Mouse (Mus musculus) midbrain, embryonic 14.5 days (tissue): ENCODE measurements around the gene Gm10600. TPM values are rescaled to one million over a fixed set of nuclear protein-coding genes. Genes with fewer than 3 reads are reported as not detected.
"Not testable (repeated sequence)": the region's sequence is repeated elsewhere in the genome, so short reads cannot be mapped to it uniquely, and the experiment has no call there.

Source experiments
- ATAC-seq: fragments of 200-750 bp; cut with Nextera tagmentation; 2 replicates; pipeline ENCODE4 v1.8.0; 2017; ENCODE audit warnings: moderate number of reproducible peaks, moderate library complexity; ENCODE audit not compliant: low FRiP score, low TSS enrichment
- DNase-seq: peaks from one replicate; pipeline ENCODE4 v3.0.0-alpha.2; 2015
- H3K27ac ChIP-seq: fragments of 300-500 bp; sonication (generic); replicated peaks from 2 replicates; pipeline ENCODE4 v1.5.1; 2014; ENCODE audit warnings: mild to moderate bottlenecking, low read depth, low read length, moderate library complexity
- H3K27me3 ChIP-seq: fragments of 300-500 bp; sonication (generic); 2 replicates; pipeline ENCODE4 v1.6.1; 2014; ENCODE audit warnings: low read length, control low read depth, mixed read lengths; ENCODE audit not compliant: control insufficient read depth, insufficient read depth
- H3K36me3 ChIP-seq: fragments of 300-500 bp; sonication (generic); 2 replicates; pipeline ENCODE4 v1.6.1; 2014; ENCODE audit warnings: low read length, control low read depth; ENCODE audit not compliant: control insufficient read depth, insufficient read depth
- H3K4me1 ChIP-seq: fragments of 300-500 bp; sonication (generic); 2 replicates; pipeline ENCODE4 v1.6.1; 2014; ENCODE audit warnings: mild to moderate bottlenecking, antibody characterized with exemption, low read length, control low read depth; ENCODE audit not compliant: control insufficient read depth, insufficient read depth
- H3K4me2 ChIP-seq: fragments of 300-500 bp; sonication (generic); 2 replicates; pipeline ENCODE4 v1.6.1; 2014; ENCODE audit warnings: mild to moderate bottlenecking, low read length, moderate library complexity
- H3K4me3 ChIP-seq: fragments of 300-500 bp; sonication (generic); replicated peaks from 2 replicates; pipeline ENCODE4 v1.5.1; 2014; ENCODE audit warnings: low read depth, low read length
- H3K9ac ChIP-seq: fragments of 300-500 bp; sonication (generic); replicated peaks from 2 replicates; pipeline ENCODE4 v1.6.1; 2014; ENCODE audit warnings: mild to moderate bottlenecking, low read length, moderate library complexity
- H3K9me3 ChIP-seq: fragments of 300-500 bp; sonication (generic); 2 replicates; pipeline ENCODE4 v1.6.1; 2016; ENCODE audit warnings: low read length, control low read depth, mixed read lengths; ENCODE audit not compliant: control insufficient read depth
- WGBS: fragments of 180-500 bp; shearing (Covaris S2); extraction: QIAGEN DNeasy Blood & Tissue Kit; methylation state at CpG from one replicate; pipeline ENCODE4 v1.1.7; 2014; 5-methylcytosine and 5-hydroxymethylcytosine counted together
- polyA plus RNA-seq: library from polyadenylated mRNA; unstranded; fragments of >200 nt; fragmentation: Nextera tagmentation; extraction: Ambion mirVana; gene quantifications from 2 replicates; pipeline ENCODE4 v1.2.1, GENCODE M21; 2014

The Gm10600 gene
- polyA plus RNA-seq, result not detected in 2 replicates

GRCm38 (mm10) chr4:42240339-42240738 lies at the start of gene Gm10600:
Gm10600 (plus strand) TSS chr4:42240639.
- DNase-seq, H3K36me3 ChIP-seq, H3K4me1 ChIP-seq, H3K4me3 ChIP-seq, H3K4me2 ChIP-seq, H3K9me3 ChIP-seq, H3K27ac ChIP-seq, ATAC-seq, H3K27me3 ChIP-seq, H3K9ac ChIP-seq: not testable (repeated sequence)
- no CpG with 5 or more reads among the region's 4 CpGs for WGBS

GRCm38 (mm10) chr4:42255467-42255866 lies 15.0 kb downstream of the Gm10600 start, which contains the start of gene Ccl21b:
Ccl21b (plus strand) TSS chr4:42255767.
- WGBS, result no CpG with 5 or more reads among the region's 5 CpGs
- ATAC-seq, H3K9me3 ChIP-seq, H3K4me3 ChIP-seq, H3K4me2 ChIP-seq, H3K36me3 ChIP-seq, H3K27me3 ChIP-seq, H3K9ac ChIP-seq, H3K4me1 ChIP-seq, H3K27ac ChIP-seq, DNase-seq: not testable (repeated sequence)

Other genes starting within 250 kb of the Gm10600 start
- gene Gm21093, start 205.9 kb upstream of the Gm10600 start, polyA plus RNA-seq, result 0.91 and 2.6 TPM in 2 replicates
- not detected in 2 replicates for gene Gm3893, start 149.4 kb upstream of the Gm10600 start, polyA plus RNA-seq
- not detected in 2 replicates for gene Gm13304, start 125.8 kb upstream of the Gm10600 start, polyA plus RNA-seq
- 2.0 and 4.3 TPM in 2 replicates for gene Gm13306, start 87.2 kb upstream of the Gm10600 start, polyA plus RNA-seq
- gene Gm13305, start 72.0 kb upstream of the Gm10600 start, polyA plus RNA-seq, result 0.30 TPM in 1 of 2 replicates, not detected in the other
- gene Ccl21b, start 15.1 kb downstream of the Gm10600 start, polyA plus RNA-seq, result not detected in 2 replicates
- gene Gm21953, start 53.6 kb downstream of the Gm10600 start, polyA plus RNA-seq, result not detected in 2 replicates
- gene Fam205a3, start 77.7 kb downstream of the Gm10600 start, polyA plus RNA-seq, result not detected in 2 replicates
- gene Gm21586, start 198.7 kb downstream of the Gm10600 start, polyA plus RNA-seq, result not detected in 2 replicates
- gene Gm2163, start 226.1 kb downstream of the Gm10600 start, polyA plus RNA-seq, result 0.13 and 0.62 TPM in 2 replicates